Mouse (Mus musculus): ENCODE results near the gene Dusp2. TPM values are rescaled to one million over a fixed set of nuclear protein-coding genes. Genes with fewer than 3 reads are reported as not detected.
A peak's percentile ranks its signal among the peaks of the same experiment; 100 is the strongest.

Dusp2 gene
- total RNA-seq, 2 experiments from 2014 or later, result 4.2 to 5.5 TPM

GRCm38 (mm10) chr2:127367126-127367820, 31.3 kb downstream of the Dusp2 start:
- no peak for DNase-seq

GRCm38 (mm10) chr2:127369703-127370376, 33.9 kb downstream of the Dusp2 start:
- DNase-seq, result no peak

- no peak for DNase-seq
These were observed 34.9 kb downstream of the Dusp2 start for GRCm38 (mm10) chr2:127370561-127371483.

- peak; percentile 50 for DNase-seq
These were observed 35.5 kb downstream of the Dusp2 start for GRCm38 (mm10) chr2:127371484-127371861.

- DNase-seq, result no peak
These were observed 36.1 kb downstream of the Dusp2 start for GRCm38 (mm10) chr2:127372082-127372481.

GRCm38 (mm10) chr2:127374131-127374530, 38.2 kb downstream of the Dusp2 start:
- DNase-seq, result no peak

- DNase-seq, result no peak
These were observed 39.1 kb downstream of the Dusp2 start for GRCm38 (mm10) chr2:127375087-127375486.

GRCm38 (mm10) chr2:127375759-127376341, 39.9 kb downstream of the Dusp2 start:
- DNase-seq, result no peak

- DNase-seq, result no peak
These were observed 40.6 kb downstream of the Dusp2 start for GRCm38 (mm10) chr2:127376423-127377051.

GRCm38 (mm10) chr2:127377942-127378610, 42.1 kb downstream of the Dusp2 start:
- DNase-seq, result no peak

- DNase-seq, result no peak
These were observed 42.6 kb downstream of the Dusp2 start for GRCm38 (mm10) chr2:127378611-127378990.

- DNase-seq, result no peak
These were observed 43.3 kb downstream of the Dusp2 start for GRCm38 (mm10) chr2:127379250-127379649.

GRCm38 (mm10) chr2:127383881-127384280, 47.9 kb downstream of the Dusp2 start:
- DNase-seq, result no peak

- DNase-seq, result no peak
These were observed 51.6 kb downstream of the Dusp2 start for GRCm38 (mm10) chr2:127387521-127387920.

Other genes with a start within 250 kb of the Dusp2 start
- 10 to 100 TPM; 15.8 to 18.3 TPM for gene Ncaph, start 202.2 kb upstream of the Dusp2 start, total RNA-seq (2021)
- gene Itpripl1, start 192.7 kb upstream of the Dusp2 start, total RNA-seq (2021), result 10 to 100 TPM; 13.2 to 13.8 TPM
- gene 1810024B03Rik, start 127.9 kb upstream of the Dusp2 start, total RNA-seq (2021), result 1 to 10 TPM; 1.3 to 1.8 TPM
- gene Snrnp200, start 127.8 kb upstream of the Dusp2 start, total RNA-seq (2021), result 10 to 100 TPM; 58.9 to 70.8 TPM
- 10 to 100 TPM; 85.9 to 93.7 TPM for gene Ciao1, start 88.3 kb upstream of the Dusp2 start, total RNA-seq (2021)
- 10 to 100 TPM; 55.4 to 56.4 TPM for gene Tmem127, start 88.3 kb upstream of the Dusp2 start, total RNA-seq (2021)
- gene Stard7, start 65.9 kb upstream of the Dusp2 start, total RNA-seq (2021), result 100 to 1,000 TPM; 143 to 175 TPM
- gene Astl, start 2.5 kb downstream of the Dusp2 start, total RNA-seq (2021), result under 1 TPM in 1 of 2 experiments, not detected in 1; 0.21 TPM
- 1 to 10 TPM; 2.6 to 2.7 TPM for gene Adra2b, start 27.0 kb downstream of the Dusp2 start, total RNA-seq (2021)
- under 1 TPM; 0.48 to 0.58 TPM for gene Gpat2, start 89.0 kb downstream of the Dusp2 start, total RNA-seq (2021)
- 10 to 100 TPM; 44.4 to 52.4 TPM for gene Fahd2a, start 108.4 kb downstream of the Dusp2 start, total RNA-seq (2021)
- 1 to 10 TPM; 3.5 to 4.3 TPM for gene Kcnip3, start 185.9 kb downstream of the Dusp2 start, total RNA-seq (2021)
- under 1 TPM; 0.09 to 0.12 TPM for gene Prom2, start 205.3 kb downstream of the Dusp2 start, total RNA-seq (2021)

All from adrenal gland, postnatal 10 days (tissue).